Comparison of ENCODE assay signal across 1 mouse cellular context in the genomic region with DNA sequence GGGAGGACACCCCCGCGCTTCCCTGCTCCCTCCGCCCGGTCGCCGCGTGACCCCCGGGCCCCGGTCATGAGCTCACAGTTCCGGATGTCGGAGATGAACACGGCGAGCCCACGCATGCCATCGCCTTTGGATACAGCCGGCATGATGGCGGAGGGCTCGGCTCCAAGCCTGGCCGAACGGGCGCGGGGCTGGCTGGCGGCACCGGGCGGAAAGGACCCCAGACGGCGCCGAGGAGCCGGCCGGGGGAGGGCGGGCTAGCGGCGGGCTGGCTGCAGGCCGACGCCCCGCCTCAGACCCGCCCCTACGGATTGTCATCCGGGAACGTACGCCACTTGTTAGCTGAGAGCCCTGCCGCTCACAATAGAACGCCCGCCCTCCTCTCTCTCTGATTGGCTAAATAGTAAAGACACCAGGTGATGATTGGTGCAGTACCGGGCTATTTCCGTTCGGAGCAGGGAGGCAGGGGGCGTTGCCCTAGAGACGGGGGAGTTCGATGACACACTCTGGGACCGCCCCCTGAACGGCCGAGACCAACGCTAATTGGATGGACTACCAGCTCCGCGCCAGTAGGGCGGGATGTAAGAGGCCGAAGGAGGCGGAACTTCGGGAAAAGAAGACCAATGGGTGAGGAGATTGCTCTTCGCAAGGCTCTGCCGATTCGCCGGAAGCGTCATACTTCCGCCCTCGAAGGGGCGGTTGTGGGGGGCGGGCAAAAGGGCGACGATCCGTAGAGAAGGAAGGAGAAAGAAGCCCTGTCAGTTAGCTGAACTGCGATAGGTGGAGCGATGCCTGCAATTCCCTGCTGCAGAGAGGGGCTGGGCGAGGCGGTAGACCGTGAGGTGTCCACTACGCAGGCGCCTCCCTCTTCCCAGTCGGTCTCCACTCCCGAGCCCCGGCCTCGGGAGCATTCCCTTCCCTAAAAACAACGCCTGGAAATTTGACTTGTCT.
TF ChIP-seq lines count a peak whose summit lies in the region.

Gene Ap2a1, minus strand, starts transcription at position 293 of the 948 bp plus-strand sequence.

TF ChIP-seq in CH12.LX, 34 proteins besides CTCF, POLR2A, EP300 and RAD21 (continued from another document):
- TF ChIP-seq TBP (conservative IDR thresholded peaks at IDR 0.05; ENCODE audit: low read depth, low read length) (0 out of 2 replicates have a peak, but pooled peaks have one; percentile 43), TCF12 (IDR thresholded peaks at IDR 0.05; ENCODE audit: low read depth, low read length) (peak; percentile 55; the same call in 1 of the 2 replicates), GABPA (IDR thresholded peaks at IDR 0.05; ENCODE audit: insufficient replicate concordance, low read depth, low read length) (no peak), KAT2A (IDR thresholded peaks at IDR 0.05; ENCODE audit: insufficient replicate concordance, low read length) (peak; percentile 84; the same call in 1 of the 2 replicates), BHLHE40 (IDR thresholded peaks at IDR 0.05; ENCODE audit: low read depth, low read length) (0 out of 2 replicates have a peak, but pooled peaks have one; percentile 16), NRF1 (IDR thresholded peaks at IDR 0.05; ENCODE audit: low read depth, low read length) (peak; percentile 84), MAX (IDR thresholded peaks at IDR 0.05; ENCODE audit: low read length) (no peak), ZMIZ1 (IDR thresholded peaks at IDR 0.05; ENCODE audit: low read depth, low read length) (peak; percentile 39; the same call in 1 of the 2 replicates), USF2 (conservative IDR thresholded peaks at IDR 0.05; ENCODE audit: low read depth, low read length) (no peak), USF1 (IDR thresholded peaks at IDR 0.05; ENCODE audit: low read depth, low read length) (no peak), SMC3 (IDR thresholded peaks at IDR 0.05; ENCODE audit: low read depth, low read length) (no peak), MAFK (IDR thresholded peaks at IDR 0.05; ENCODE audit: insufficient replicate concordance, low read length) (no peak), HCFC1 (IDR thresholded peaks at IDR 0.05; ENCODE audit: low read depth, low read length) (peak; percentile 83), IRF4 (IDR thresholded peaks at IDR 0.05; ENCODE audit: low read depth, low read length) (no peak), MAZ (IDR thresholded peaks at IDR 0.05; ENCODE audit: low read depth, low read length) (peak; percentile 40; the same call in 1 of the 2 replicates), POLR2AphosphoS2 (IDR thresholded peaks at IDR 0.05; ENCODE audit: low read depth, low read length) (no peak), ELF1 (IDR thresholded peaks at IDR 0.05; ENCODE audit: low read depth, low read length) (peak; percentile 97), PAX5 (IDR thresholded peaks at IDR 0.05; ENCODE audit: low read length) (no peak), ZNF384 (IDR thresholded peaks at IDR 0.05; ENCODE audit: low read depth, low read length) (no peak), MYC (IDR thresholded peaks at IDR 0.05; ENCODE audit: low read depth, low read length) (no peak), NELFE (IDR thresholded peaks at IDR 0.05; ENCODE audit: low read depth, low read length) (peak; percentile 69), ZKSCAN1 (IDR thresholded peaks at IDR 0.05; ENCODE audit: borderline replicate concordance, low read depth, low read length) (no peak)
